Mouse (Mus musculus): ENCODE measurements around the gene Ncoa5.

The Ncoa5 gene

GRCm38 (mm10) chr2:165049044-165049443, 14.4 kb upstream of the Ncoa5 start:
- no peak for DNase-seq (ENCODE audit: low spot score)

GRCm38 (mm10) chr2:165043729-165044128, 9.1 kb upstream of the Ncoa5 start:
- no peak for DNase-seq (ENCODE audit: low spot score)

GRCm38 (mm10) chr2:165043090-165043636, 8.5 kb upstream of the Ncoa5 start:
- DNase-seq (ENCODE audit: low spot score), result peak; percentile 67

GRCm38 (mm10) chr2:165042126-165042525, 7.5 kb upstream of the Ncoa5 start:
- no peak for DNase-seq (ENCODE audit: low spot score)

- no peak for DNase-seq (ENCODE audit: low spot score)
Measured at GRCm38 (mm10) chr2:165037415-165037814, 2.7 kb upstream of the Ncoa5 start.

GRCm38 (mm10) chr2:165035058-165035431, 378 bp upstream of the Ncoa5 start:
- DNase-seq (ENCODE audit: low spot score), result no peak

GRCm38 (mm10) chr2:165033306-165033705, 1.4 kb downstream of the Ncoa5 start:
- no peak for DNase-seq (ENCODE audit: low spot score)

GRCm38 (mm10) chr2:165032533-165032932, 2.1 kb downstream of the Ncoa5 start:
- no peak for DNase-seq (ENCODE audit: low spot score)

- no peak for DNase-seq (ENCODE audit: low spot score)
Measured at GRCm38 (mm10) chr2:165027163-165027562, 7.5 kb downstream of the Ncoa5 start.

- no peak for DNase-seq (ENCODE audit: low spot score)
Measured at GRCm38 (mm10) chr2:165020490-165020889, 14.2 kb downstream of the Ncoa5 start.

- no peak for DNase-seq (ENCODE audit: low spot score)
Measured at GRCm38 (mm10) chr2:165014935-165015334, 19.7 kb downstream of the Ncoa5 start.

GRCm38 (mm10) chr2:165010351-165010750, 24.3 kb downstream of the Ncoa5 start:
- no peak for DNase-seq (ENCODE audit: low spot score)

- no peak for DNase-seq (ENCODE audit: low spot score)
Measured at GRCm38 (mm10) chr2:165009581-165009980, 25.1 kb downstream of the Ncoa5 start.

GRCm38 (mm10) chr2:165009161-165009560, 25.5 kb downstream of the Ncoa5 start:
- no peak for DNase-seq (ENCODE audit: low spot score)

GRCm38 (mm10) chr2:165007986-165008385, 26.7 kb downstream of the Ncoa5 start:
- DNase-seq (ENCODE audit: low spot score), result no peak

GRCm38 (mm10) chr2:165006813-165007212, 27.9 kb downstream of the Ncoa5 start:
- no peak for DNase-seq (ENCODE audit: low spot score)

- no peak for DNase-seq (ENCODE audit: low spot score)
Measured at GRCm38 (mm10) chr2:165004237-165004636, 30.4 kb downstream of the Ncoa5 start.

- DNase-seq (ENCODE audit: low spot score), result no peak
Measured at GRCm38 (mm10) chr2:165003108-165003507, 31.6 kb downstream of the Ncoa5 start.

- DNase-seq (ENCODE audit: low spot score), result no peak
Measured at GRCm38 (mm10) chr2:165001958-165002357, 32.7 kb downstream of the Ncoa5 start.

- DNase-seq (ENCODE audit: low spot score), result peak; percentile 12
Measured at GRCm38 (mm10) chr2:164997721-164998428, 36.8 kb downstream of the Ncoa5 start.

GRCm38 (mm10) chr2:164996848-164997720, 37.6 kb downstream of the Ncoa5 start:
- DNase-seq (ENCODE audit: low spot score), result peak; percentile 23

GRCm38 (mm10) chr2:164995976-164996375, 38.7 kb downstream of the Ncoa5 start:
- DNase-seq (ENCODE audit: low spot score), result no peak
